23 mouse cellular contexts compared by ENCODE assay signal in the genomic region with DNA sequence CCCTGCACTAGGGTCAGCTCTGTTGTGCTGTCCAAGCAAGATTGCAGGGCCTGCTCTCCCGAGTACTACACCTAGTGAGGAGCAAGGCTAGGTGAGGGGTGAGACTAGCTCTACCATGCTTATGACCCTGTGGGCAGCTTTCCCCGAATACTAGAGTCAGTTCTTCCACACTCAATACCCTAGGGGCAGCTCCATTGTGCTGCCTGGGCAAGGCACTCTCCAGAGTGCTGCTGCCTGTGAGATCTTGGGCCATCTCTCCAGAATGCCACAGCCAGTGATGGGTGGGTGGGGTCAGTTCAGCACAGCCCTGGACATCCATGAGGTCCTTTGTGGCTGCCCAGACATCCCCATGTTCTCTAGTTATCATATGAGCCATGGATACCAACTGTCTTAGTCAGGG.
"Had no signal": no experiment of that assay in that cellular context is flagged by ENCODE, and none has a peak within 500 bp of the region (broad histone marks: within the 10 kb centered on the region; RNA-seq: fewer than 3 reads in every experiment).

No protein-coding gene starts in this region.

- ATAC-seq: hindbrain, postnatal 0 days; intestine, embryonic 16.5 days; liver, embryonic 12.5 days had no signal

- H3K9me3 ChIP-seq: hindbrain, embryonic 13.5 days; hindbrain, embryonic 15.5 days; kidney, embryonic 15.5 days; limb, embryonic 13.5 days; limb, embryonic 15.5 days; liver, embryonic 12.5 days had no signal

- H3K4me2 ChIP-seq: heart, embryonic 11.5 days; hindbrain, embryonic 13.5 days; hindbrain, embryonic 15.5 days; kidney, embryonic 15.5 days; limb, embryonic 13.5 days; limb, embryonic 15.5 days; liver, embryonic 12.5 days had no signal

- DNase-seq: gastrocnemius, postnatal 14 days; gastrocnemius, postnatal 36 days; heart, adult 18-20 months; heart, postnatal 14 days; heart, postnatal 36 days; kidney, adult 11 months; kidney, adult 2 months; kidney, adult 9 months; kidney, postnatal 14 days; kidney, postnatal 36 days; layer of hippocampus, adult 9-11 months; layer of hippocampus, postnatal 36 days; left cerebral cortex, postnatal 4 days had no signal

- H3K9ac ChIP-seq: hindbrain, embryonic 13.5 days; hindbrain, embryonic 15.5 days; kidney, embryonic 15.5 days; limb, embryonic 13.5 days; limb, embryonic 15.5 days; liver, embryonic 12.5 days had no signal

- H3K27ac ChIP-seq: hindbrain, embryonic 13.5 days; hindbrain, embryonic 15.5 days; hindbrain, postnatal 0 days; kidney, embryonic 15.5 days; kidney, postnatal 0 days; limb, embryonic 13.5 days; limb, embryonic 15.5 days; liver, embryonic 12.5 days had no signal

- H3K4me3 ChIP-seq: hindbrain, embryonic 13.5 days; hindbrain, embryonic 15.5 days; kidney, embryonic 15.5 days; limb, embryonic 13.5 days; limb, embryonic 15.5 days; liver, embryonic 12.5 days had no signal

- H3K27me3 ChIP-seq: hindbrain, embryonic 15.5 days; limb, embryonic 13.5 days; limb, embryonic 15.5 days had no signal

- H3K36me3 ChIP-seq: hindbrain, embryonic 13.5 days; hindbrain, embryonic 15.5 days; kidney, embryonic 15.5 days; limb, embryonic 13.5 days; limb, embryonic 15.5 days; liver, embryonic 12.5 days had no signal

- H3K4me1 ChIP-seq: hindbrain, embryonic 13.5 days; hindbrain, embryonic 15.5 days; kidney, embryonic 15.5 days; limb, embryonic 13.5 days; limb, embryonic 15.5 days had no signal
